Mouse (Mus musculus) lung, embryonic 14.5 days (tissue): ENCODE results near the gene Lsm4. TPM values are rescaled to one million over a fixed set of nuclear protein-coding genes. Genes with fewer than 3 reads are reported as not detected.

Source experiments
- ATAC-seq: fragments of 200-750 bp; cut with Nextera tagmentation; 2 replicates; pipeline ENCODE4 v1.8.0; 2017; ENCODE audit warnings: mild to moderate bottlenecking, moderate TSS enrichment, moderate library complexity; ENCODE audit not compliant: insufficient read depth
- DNase-seq: peaks from one replicate; pipeline ENCODE4 v3.0.0-alpha.2; 2015
- H3K27ac ChIP-seq: fragments of 300-500 bp; sonication (generic); 2 replicates; pipeline ENCODE4 v1.5.1; 2014; ENCODE audit warnings: low read depth, mild to moderate bottlenecking, moderate library complexity
- H3K27me3 ChIP-seq: fragments of 300-500 bp; sonication (generic); 2 replicates; pipeline ENCODE4 v1.6.1; 2014; ENCODE audit warnings: low read length, control low read depth; ENCODE audit not compliant: insufficient read depth
- H3K36me3 ChIP-seq: fragments of 300-500 bp; sonication (generic); 2 replicates; pipeline ENCODE4 v1.6.1; 2014; ENCODE audit warnings: control low read depth; ENCODE audit not compliant: insufficient read depth
- H3K4me1 ChIP-seq: fragments of 300-500 bp; sonication (generic); 2 replicates; pipeline ENCODE4 v1.6.1; 2014; ENCODE audit warnings: antibody characterized with exemption, control low read depth; ENCODE audit not compliant: insufficient read depth
- H3K4me2 ChIP-seq: fragments of 300-500 bp; sonication (generic); 2 replicates; pipeline ENCODE4 v1.6.1; 2014; ENCODE audit warnings: mild to moderate bottlenecking
- H3K4me3 ChIP-seq: fragments of 300-500 bp; sonication (generic); 2 replicates; pipeline ENCODE4 v1.5.1; 2014; ENCODE audit warnings: low read depth, low read length
- H3K9ac ChIP-seq: fragments of 300-500 bp; sonication (generic); 2 replicates; pipeline ENCODE4 v1.6.1; 2014
- H3K9me3 ChIP-seq: fragments of 300-500 bp; sonication (generic); 2 replicates; pipeline ENCODE4 v1.6.1; 2016; ENCODE audit warnings: low read depth, low read length, control low read depth
- CTCF ChIP-seq: IDR thresholded peaks from 2 replicates; pipeline ENCODE4 v1.5.1; 2016; ENCODE audit warnings: antibody characterized with exemption, low read depth
- WGBS: fragments of 180-500 bp; shearing (Covaris S2); extraction: QIAGEN DNeasy Blood & Tissue Kit; methylation state at CpG from one replicate; pipeline ENCODE4 v1.1.7; 2014; 5-methylcytosine and 5-hydroxymethylcytosine counted together
- polyA plus RNA-seq: library from polyadenylated mRNA; unstranded; fragments of >200 nt; fragmentation: Nextera tagmentation; extraction: Ambion mirVana; gene quantifications from 2 replicates; pipeline ENCODE4 v1.2.1, GENCODE M21; 2014

The Lsm4 gene
- polyA plus RNA-seq, 1 experiment from 2014 or later = 327 TPM

DNA sequence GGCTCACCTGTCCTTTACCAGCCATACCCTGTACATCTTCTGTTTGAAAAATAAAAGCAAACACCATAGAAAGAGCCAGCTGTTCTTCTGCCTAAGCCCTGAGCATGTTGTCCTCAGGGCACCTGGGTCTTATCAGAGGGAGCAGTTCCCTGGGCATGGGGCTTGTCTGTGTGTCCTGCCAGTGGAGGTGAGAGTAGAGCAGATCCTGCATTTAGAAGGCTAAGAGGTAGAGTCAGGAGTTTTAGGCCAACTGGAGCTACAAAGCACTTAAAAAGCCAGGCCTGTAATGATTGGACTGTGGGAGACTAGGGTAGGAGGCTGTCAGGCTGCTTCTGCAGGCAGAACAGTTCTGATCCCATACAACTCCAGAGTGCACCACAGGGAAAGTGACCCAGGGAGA is 5.6 kb downstream of the Lsm4 start:
- ATAC-seq (no peak), DNase-seq (no peak)
- no peak overlapping the region for H3K4me3 ChIP-seq
- H3K27ac ChIP-seq = no peak overlapping the region
- peaks cover 30% of the 10 kb centered on the region for H3K36me3 ChIP-seq
- peaks cover 14% of the 10 kb centered on the region for H3K4me1 ChIP-seq
- TF ChIP-seq CTCF = no peak
- no peak overlapping the region for H3K9ac ChIP-seq
- H3K9me3 ChIP-seq = no peaks in the 10 kb centered on the region
- no peak overlapping the region for H3K4me2 ChIP-seq
- no peaks in the 10 kb centered on the region for H3K27me3 ChIP-seq

DNA sequence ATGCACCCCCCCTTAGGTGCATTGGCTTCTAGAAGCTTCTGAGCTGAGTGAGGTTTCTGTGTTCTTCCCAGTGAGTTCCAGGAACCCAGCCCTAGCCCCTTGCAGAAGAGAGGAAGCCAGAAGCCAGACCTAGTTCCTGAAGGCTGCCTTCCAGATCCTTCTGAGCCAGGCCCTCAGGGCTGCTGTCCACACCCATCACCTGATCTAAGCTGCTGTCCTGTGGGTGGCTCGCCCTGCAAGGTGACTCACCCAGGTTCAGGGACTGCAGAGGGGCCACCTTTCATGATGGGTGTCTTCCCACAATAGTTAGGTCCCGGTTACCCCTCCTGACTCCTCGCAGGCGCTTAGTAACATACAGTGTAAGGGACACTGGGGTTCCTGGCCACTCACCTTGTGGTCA is 6.4 kb downstream of the Lsm4 start:
- H3K4me3 ChIP-seq = no peak overlapping the region
- TF ChIP-seq CTCF = no peak
- H3K36me3 ChIP-seq = peaks cover 30% of the 10 kb centered on the region
- no peaks in the 10 kb centered on the region for H3K9me3 ChIP-seq
- DNase-seq (no peak), ATAC-seq (no peak)
- no peak overlapping the region for H3K4me2 ChIP-seq
- H3K27me3 ChIP-seq = no peaks in the 10 kb centered on the region
- H3K27ac ChIP-seq = no peak overlapping the region
- WGBS = 90% methylated on average over 4 of the region's 4 CpGs
- peaks cover 9% of the 10 kb centered on the region for H3K4me1 ChIP-seq
- no peak overlapping the region for H3K9ac ChIP-seq

DNA sequence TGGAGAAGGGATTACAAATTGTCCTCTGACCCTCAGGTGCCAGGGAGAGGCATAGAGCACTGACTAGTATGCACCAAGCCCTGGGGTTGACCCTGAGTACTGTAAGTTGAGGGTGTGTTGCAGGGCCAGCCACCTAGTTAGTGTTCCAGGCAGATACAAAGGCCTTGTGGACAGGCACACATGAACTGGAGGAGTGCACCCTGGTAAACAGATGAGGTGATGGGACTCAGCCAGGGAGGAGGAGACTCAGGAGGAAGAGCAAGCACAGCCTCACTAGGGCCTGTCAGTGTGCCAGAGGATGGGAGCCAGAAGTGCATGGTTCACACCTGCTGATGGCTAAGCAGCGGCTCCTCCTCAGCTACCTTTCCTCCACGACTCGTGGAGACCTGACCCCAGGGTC is 7.0 kb downstream of the Lsm4 start:
- no peak overlapping the region for H3K4me2 ChIP-seq
- WGBS = 60% methylated on average over 3 of the region's 3 CpGs
- no peak overlapping the region for H3K4me3 ChIP-seq
- DNase-seq (no peak), ATAC-seq (no peak)
- H3K36me3 ChIP-seq = peaks cover 30% of the 10 kb centered on the region
- H3K4me1 ChIP-seq = peaks cover 4% of the 10 kb centered on the region; the same call in 1 of the 2 replicates
- no peak overlapping the region for H3K27ac ChIP-seq
- H3K9me3 ChIP-seq = no peaks in the 10 kb centered on the region
- no peak for TF ChIP-seq CTCF
- no peaks in the 10 kb centered on the region for H3K27me3 ChIP-seq
- no peak overlapping the region for H3K9ac ChIP-seq

DNA sequence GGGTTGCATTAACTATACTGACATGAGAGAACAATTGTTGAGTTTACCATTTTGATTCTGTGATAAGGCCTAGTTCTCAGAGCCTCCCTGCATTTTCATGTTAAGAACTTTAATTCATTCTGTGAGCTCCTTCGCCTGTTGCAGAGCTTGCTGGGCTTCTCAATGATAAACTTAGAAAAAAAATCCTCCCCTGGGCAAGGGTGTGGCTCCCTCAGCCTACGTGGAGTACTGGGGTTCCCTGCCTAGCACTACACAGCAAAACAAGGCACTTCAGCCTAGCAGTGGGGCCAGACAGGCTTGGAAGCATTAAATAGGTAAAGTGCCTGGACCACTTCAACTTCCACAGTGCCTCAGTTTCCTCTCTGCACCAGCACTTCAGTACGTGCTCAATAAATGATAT is 8.4 kb downstream of the Lsm4 start:
- H3K9me3 ChIP-seq = no peaks in the 10 kb centered on the region
- H3K4me2 ChIP-seq = no peak overlapping the region
- no peaks in the 10 kb centered on the region for H3K27me3 ChIP-seq
- no peak overlapping the region for H3K9ac ChIP-seq
- DNase-seq (no peak), ATAC-seq (no peak)
- H3K27ac ChIP-seq = no peak overlapping the region
- peaks cover 4% of the 10 kb centered on the region; the same call in 1 of the 2 replicates for H3K4me1 ChIP-seq
- 70% methylated on average over 3 of the region's 3 CpGs for WGBS
- H3K36me3 ChIP-seq = peaks cover 28% of the 10 kb centered on the region
- TF ChIP-seq CTCF = no peak
- no peak overlapping the region for H3K4me3 ChIP-seq

DNA sequence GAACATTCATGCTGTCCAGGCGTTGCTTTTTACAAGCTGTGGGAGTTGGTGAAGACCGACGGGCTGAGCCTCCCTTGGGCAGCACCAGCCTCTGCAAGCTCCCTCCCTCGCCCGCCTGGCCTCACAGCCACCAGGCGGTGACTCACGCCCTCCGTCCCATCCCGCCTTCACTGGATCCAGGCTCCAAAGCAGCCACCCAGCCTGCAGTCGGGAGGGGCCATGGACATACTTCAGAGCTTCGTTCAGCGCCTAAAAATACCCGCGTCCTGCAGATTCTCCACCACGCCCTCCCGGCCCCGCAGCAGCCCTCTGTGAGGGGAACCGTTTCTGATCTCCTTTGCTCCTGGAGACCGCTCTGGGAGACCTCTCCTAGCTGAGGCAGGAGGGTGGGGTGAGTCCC is 9.1 kb downstream of the Lsm4 start:
- peak; percentile 41 for TF ChIP-seq CTCF
- no peaks in the 10 kb centered on the region for H3K27me3 ChIP-seq
- ATAC-seq = peak; percentile 66
- H3K27ac ChIP-seq = no peak overlapping the region; the same call in 1 of the 2 replicates
- peak overlapping the region; percentile 3; the same call in 1 of the 2 replicates for H3K4me3 ChIP-seq
- peak overlapping the region; percentile 46 for H3K9ac ChIP-seq
- no peaks in the 10 kb centered on the region for H3K9me3 ChIP-seq
- peak; percentile 70 for DNase-seq
- H3K36me3 ChIP-seq = peaks cover 25% of the 10 kb centered on the region
- peak overlapping the region; percentile 48 for H3K4me2 ChIP-seq
- peaks cover 4% of the 10 kb centered on the region; the same call in 1 of the 2 replicates for H3K4me1 ChIP-seq
- 3% methylated on average over 19 of the region's 19 CpGs for WGBS

DNA sequence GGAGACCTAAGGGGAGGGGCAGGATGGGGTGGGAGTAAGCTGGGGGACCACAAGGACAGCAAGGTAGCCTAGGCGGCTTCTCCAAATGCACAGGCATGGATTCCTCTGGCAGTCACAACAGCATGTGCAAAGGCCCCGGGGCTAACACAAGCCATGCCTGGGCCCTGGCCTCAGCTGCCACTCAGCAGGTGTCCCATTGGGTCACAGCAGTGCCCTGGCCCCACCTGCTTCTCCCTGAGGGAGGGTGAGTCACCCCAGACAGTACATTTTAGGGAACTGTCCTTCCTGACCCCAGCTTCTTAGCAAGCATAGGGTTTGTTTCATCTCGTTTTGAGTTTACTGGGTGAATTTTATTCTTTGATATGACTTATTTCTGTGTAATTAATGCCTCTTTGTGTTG is 9.6 kb downstream of the Lsm4 start:
- ATAC-seq = peak; percentile 16; the same call in 1 of the 2 replicates

DNA sequence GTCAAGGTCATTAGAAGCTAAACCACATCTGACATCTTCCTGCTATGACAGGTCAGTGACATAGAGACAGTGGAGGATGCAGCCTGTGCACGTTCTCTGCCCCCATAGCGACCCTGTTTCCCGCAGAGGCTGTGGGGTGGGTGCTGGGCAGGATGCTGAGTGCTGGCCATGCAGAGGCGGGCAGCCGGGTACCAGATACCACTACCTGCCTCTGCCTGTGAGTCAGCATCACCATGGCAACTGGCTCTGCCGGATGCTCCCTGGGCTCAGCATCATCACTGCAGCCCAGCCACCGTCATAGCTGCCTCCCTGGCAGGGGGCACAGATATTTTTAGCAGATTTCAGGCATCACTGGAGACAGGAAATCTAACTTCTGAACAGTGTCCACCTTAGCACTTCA is 11.2 kb downstream of the Lsm4 start:
- ATAC-seq = no peak
- Histone ChIP-seq H3K9ac (no peak overlapping the region), H3K4me2 (no peak overlapping the region), H3K36me3 (peaks cover 5% of the 10 kb centered on the region; the same call in 1 of the 2 replicates), H3K4me1 (peaks cover 4% of the 10 kb centered on the region; the same call in 1 of the 2 replicates), H3K4me3 (no peak overlapping the region), H3K9me3 (no peaks in the 10 kb centered on the region), H3K27me3 (no peaks in the 10 kb centered on the region), H3K27ac (no peak overlapping the region)
- DNase-seq = no peak
- no peak for TF ChIP-seq CTCF
- WGBS = 42% methylated on average over 7 of the region's 7 CpGs

More for the DNA sequence above, 9.6 kb downstream of the Lsm4 start:
- Histone ChIP-seq H3K27me3 (no peaks in the 10 kb centered on the region), H3K9ac (peak overlapping the region; percentile 46), H3K4me3 (no peak overlapping the region), H3K4me1 (peaks cover 4% of the 10 kb centered on the region; the same call in 1 of the 2 replicates), H3K4me2 (peak overlapping the region; percentile 48), H3K36me3 (peaks cover 21% of the 10 kb centered on the region), H3K9me3 (no peaks in the 10 kb centered on the region), H3K27ac (no peak overlapping the region; the same call in 1 of the 2 replicates)
- 59% methylated on average over 3 of the region's 3 CpGs for WGBS
- no peak for TF ChIP-seq CTCF
- DNase-seq = no peak

DNA sequence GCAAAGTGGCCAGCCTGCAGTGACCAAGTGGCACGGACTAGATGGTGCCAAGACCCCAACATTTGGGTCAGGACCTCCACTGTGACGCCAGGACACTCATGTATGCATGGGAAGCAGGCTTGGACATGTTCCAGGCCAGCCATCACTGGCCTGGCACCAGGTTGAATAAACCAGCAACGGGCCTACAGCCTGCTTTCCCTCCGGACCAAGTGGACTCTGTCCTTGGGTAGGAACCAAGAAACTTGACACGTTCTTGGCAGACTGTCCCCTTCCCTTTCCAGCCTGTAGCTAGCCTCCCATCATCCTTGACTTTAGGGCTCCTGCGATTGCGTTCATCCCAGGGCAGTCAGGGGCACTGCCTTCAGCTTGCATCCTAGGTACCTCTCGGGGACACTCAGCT is 14.5 kb downstream of the Lsm4 start:
- TF ChIP-seq CTCF = no peak
- WGBS = 67% methylated on average over 8 of the region's 8 CpGs
- DNase-seq = peak; percentile 84

More for the DNA sequence above, 14.5 kb downstream of the Lsm4 start:
- Histone ChIP-seq H3K36me3 (no peaks in the 10 kb centered on the region), H3K27ac (peak overlapping the region; percentile 58; the same call in 1 of the 2 replicates), H3K9ac (0 out of 2 replicates have a peak overlapping the region, but pooled peaks have one; percentile 3), H3K4me2 (peak overlapping the region; percentile 15; the same call in 1 of the 2 replicates), H3K4me3 (no peak overlapping the region), H3K27me3 (no peaks in the 10 kb centered on the region), H3K9me3 (no peaks in the 10 kb centered on the region), H3K4me1 (peaks cover 12% of the 10 kb centered on the region)
- no peak for ATAC-seq
